Mouse (Mus musculus): Measurements from ENCODE around the gene Sugp1.
A peak's percentile ranks its signal among the peaks of the same experiment; 100 is the strongest.

The Sugp1 gene

GRCm38 (mm10) chr8:70112401-70113016 lies 69.9 kb downstream of the Sugp1 start:
- no peak for DNase-seq (ENCODE audit: low spot score)

- no peak for DNase-seq (ENCODE audit: low spot score)
Observed at GRCm38 (mm10) chr8:70114488-70114887, 71.9 kb downstream of the Sugp1 start.

GRCm38 (mm10) chr8:70114892-70115291 lies 72.3 kb downstream of the Sugp1 start:
- no peak for DNase-seq (ENCODE audit: low spot score)

- peak; percentile 87 for DNase-seq (ENCODE audit: low spot score)
Observed at GRCm38 (mm10) chr8:70117611-70118010, 75.0 kb downstream of the Sugp1 start.

- DNase-seq (ENCODE audit: low spot score), result peak; percentile 58
Observed at GRCm38 (mm10) chr8:70118726-70119700, 76.4 kb downstream of the Sugp1 start.

GRCm38 (mm10) chr8:70120667-70121066 lies 78.1 kb downstream of the Sugp1 start, which contains the start of gene Ncan:
Gene Ncan (minus strand): TSS chr8:70120873.
- DNase-seq (ENCODE audit: low spot score), result peak; percentile 93

Data from embryo, embryonic 10 days (tissue).